Mouse (Mus musculus) ES-Bruce4 (cell line): ENCODE results near the gene Snap25. TPM values are rescaled to one million over a fixed set of nuclear protein-coding genes. Genes with fewer than 3 reads are reported as not detected.

ENCODE experiments used
- H3K27ac ChIP-seq: 2 replicates; pipeline ENCODE4 v1.5.1; 2012; ENCODE audit warnings: low read length, inconsistent platforms; ENCODE audit not compliant: insufficient read depth
- H3K27me3 ChIP-seq: 2 replicates; pipeline ENCODE4 v1.6.1; 2012; ENCODE audit warnings: mild to moderate bottlenecking, low read length, inconsistent platforms; ENCODE audit not compliant: control insufficient read depth, poor library complexity, insufficient read depth, severe bottlenecking
- H3K36me3 ChIP-seq: 2 replicates; pipeline ENCODE4 v1.6.1; 2012; ENCODE audit warnings: inconsistent platforms, mild to moderate bottlenecking, low read length, moderate library complexity; ENCODE audit not compliant: control insufficient read depth, poor library complexity, insufficient read depth, severe bottlenecking
- H3K4me1 ChIP-seq: one replicate; pipeline ENCODE4 v1.8.1; 2011; ENCODE audit warnings: low read length; ENCODE audit not compliant: control insufficient read depth, insufficient read depth
- H3K4me3 ChIP-seq: 2 replicates; pipeline ENCODE4 v1.5.1; 2011; ENCODE audit warnings: low read depth, mild to moderate bottlenecking, low read length
- H3K9ac ChIP-seq: 2 replicates; pipeline ENCODE4 v1.6.1; 2012; ENCODE audit warnings: low read depth, mild to moderate bottlenecking, inconsistent platforms; ENCODE audit not compliant: poor library complexity, severe bottlenecking
- H3K9me3 ChIP-seq: replicated peaks from 2 replicates; pipeline ENCODE4 v1.6.1; 2012; ENCODE audit warnings: mild to moderate bottlenecking, low read length, inconsistent platforms; ENCODE audit not compliant: control insufficient read depth, poor library complexity, insufficient read depth, severe bottlenecking
- CTCF ChIP-seq: IDR thresholded peaks from one replicate; pipeline ENCODE4 v1.8.1; 2011; ENCODE audit warnings: low read depth, low read length
- EP300 ChIP-seq: IDR thresholded peaks from 2 replicates; pipeline ENCODE4 v1.6.1; 2011; ENCODE audit warnings: low read depth, low read length; ENCODE audit not compliant: insufficient read depth
- POLR2A ChIP-seq: IDR thresholded peaks from one replicate; pipeline ENCODE4 v1.8.1; 2011; ENCODE audit warnings: low read length; ENCODE audit not compliant: insufficient read depth
- polyA plus RNA-seq: library from polyadenylated mRNA; stranded (reverse); fragments of >200 nt; gene quantifications from 2 replicates; pipeline ENCODE4 v1.2.4, GENCODE M21; 2011; ENCODE audit warnings: low read depth; ENCODE audit not compliant: missing spikeins, insufficient read depth, insufficient read length

Snap25 gene
- polyA plus RNA-seq, 1 experiment = 1.0 TPM

- no peaks in the 10 kb centered on the region for H3K27me3 ChIP-seq
- H3K4me3 ChIP-seq = no peak overlapping the region
- H3K4me1 ChIP-seq = no peaks in the 10 kb centered on the region
- no peak overlapping the region for H3K27ac ChIP-seq
- no peak overlapping the region for H3K9ac ChIP-seq
- TF ChIP-seq POLR2A (no peak), EP300 (no peak), CTCF (no peak)
- H3K36me3 ChIP-seq = no peaks in the 10 kb centered on the region
- H3K9me3 ChIP-seq = no peaks in the 10 kb centered on the region
Measured at GRCm38 (mm10) chr2:136758809-136759551, 45.7 kb downstream of the Snap25 start.

GRCm38 (mm10) chr2:136778156-136778555, 64.9 kb downstream of the Snap25 start:
- no peak overlapping the region for H3K4me3 ChIP-seq
- no peak overlapping the region for H3K9ac ChIP-seq
- peaks cover 1% of the 10 kb centered on the region for H3K4me1 ChIP-seq
- H3K27ac ChIP-seq = no peak overlapping the region
- H3K27me3 ChIP-seq = no peaks in the 10 kb centered on the region
- H3K9me3 ChIP-seq = no peaks in the 10 kb centered on the region
- TF ChIP-seq EP300 (no peak), CTCF (no peak), POLR2A (no peak)
- no peaks in the 10 kb centered on the region for H3K36me3 ChIP-seq

DNA sequence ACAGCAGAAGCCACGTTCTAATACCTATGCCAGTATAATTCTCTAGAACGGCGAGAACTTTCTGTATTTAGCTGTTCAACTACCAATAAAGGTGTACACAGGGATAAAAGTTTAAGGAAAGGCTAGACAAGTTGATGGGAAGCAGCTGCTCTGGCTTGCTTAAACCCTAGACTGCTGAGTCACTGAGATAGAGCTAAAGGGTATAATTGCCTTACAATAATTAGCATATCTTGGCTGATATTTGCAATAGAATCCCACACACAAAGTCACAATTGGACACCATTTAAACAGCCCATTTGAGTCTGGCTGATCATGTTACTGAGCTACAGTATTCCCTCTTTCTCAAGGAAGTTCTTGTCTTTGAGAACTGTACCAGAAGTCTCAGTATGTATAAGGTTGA, 65.4 kb downstream of the Snap25 start:
- TF ChIP-seq POLR2A (no peak), CTCF (no peak), EP300 (no peak)
- Histone ChIP-seq H3K27me3 (no peaks in the 10 kb centered on the region), H3K9me3 (no peaks in the 10 kb centered on the region), H3K36me3 (no peaks in the 10 kb centered on the region), H3K9ac (no peak overlapping the region), H3K4me3 (no peak overlapping the region), H3K4me1 (peaks cover 1% of the 10 kb centered on the region), H3K27ac (no peak overlapping the region)

DNA sequence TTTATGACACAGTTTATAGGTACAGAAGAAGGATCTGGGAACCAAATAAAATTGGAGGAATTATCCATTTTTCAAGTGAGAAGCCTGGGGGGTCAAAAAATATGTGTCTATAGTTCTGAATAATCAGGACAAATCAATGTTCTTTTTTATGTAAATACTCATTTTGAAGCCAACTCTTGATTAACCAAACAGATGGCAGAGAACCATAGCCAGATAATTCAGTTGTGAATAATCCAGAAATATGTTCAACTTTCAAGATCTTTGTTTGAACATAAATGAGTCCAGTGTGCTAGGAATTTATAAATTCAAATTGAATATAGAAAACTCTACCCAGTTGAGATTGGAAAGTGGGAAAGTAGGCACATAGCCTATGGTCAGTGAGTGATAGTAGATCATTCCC, 67.0 kb downstream of the Snap25 start:
- H3K9ac ChIP-seq = no peak overlapping the region
- no peaks in the 10 kb centered on the region for H3K27me3 ChIP-seq
- H3K36me3 ChIP-seq = no peaks in the 10 kb centered on the region
- no peak overlapping the region for H3K4me3 ChIP-seq
- no peak overlapping the region for H3K27ac ChIP-seq
- no peaks in the 10 kb centered on the region for H3K9me3 ChIP-seq
- TF ChIP-seq EP300 (no peak), POLR2A (no peak), CTCF (no peak)
- H3K4me1 ChIP-seq = peaks cover 1% of the 10 kb centered on the region

GRCm38 (mm10) chr2:136784310-136784709, 71.1 kb downstream of the Snap25 start:
- no peak for TF ChIP-seq CTCF
- no peak for TF ChIP-seq EP300
- TF ChIP-seq POLR2A = no peak
- no peaks in the 10 kb centered on the region for H3K36me3 ChIP-seq
- H3K9ac ChIP-seq = no peak overlapping the region
- H3K27ac ChIP-seq = no peak overlapping the region
- no peaks in the 10 kb centered on the region for H3K9me3 ChIP-seq
- H3K4me3 ChIP-seq = no peak overlapping the region
- peaks cover 1% of the 10 kb centered on the region for H3K4me1 ChIP-seq
- H3K27me3 ChIP-seq = no peaks in the 10 kb centered on the region

GRCm38 (mm10) chr2:136788379-136788778, 75.1 kb downstream of the Snap25 start:
- H3K36me3 ChIP-seq = no peaks in the 10 kb centered on the region
- no peak overlapping the region for H3K4me3 ChIP-seq
- no peaks in the 10 kb centered on the region for H3K27me3 ChIP-seq
- H3K4me1 ChIP-seq = no peaks in the 10 kb centered on the region
- H3K9me3 ChIP-seq = no peaks in the 10 kb centered on the region
- H3K27ac ChIP-seq = no peak overlapping the region
- H3K9ac ChIP-seq = no peak overlapping the region
- no peak for TF ChIP-seq EP300
- no peak for TF ChIP-seq CTCF
- no peak for TF ChIP-seq POLR2A
